Mouse (Mus musculus): ENCODE measurements around the gene Sec31b.

DNA sequence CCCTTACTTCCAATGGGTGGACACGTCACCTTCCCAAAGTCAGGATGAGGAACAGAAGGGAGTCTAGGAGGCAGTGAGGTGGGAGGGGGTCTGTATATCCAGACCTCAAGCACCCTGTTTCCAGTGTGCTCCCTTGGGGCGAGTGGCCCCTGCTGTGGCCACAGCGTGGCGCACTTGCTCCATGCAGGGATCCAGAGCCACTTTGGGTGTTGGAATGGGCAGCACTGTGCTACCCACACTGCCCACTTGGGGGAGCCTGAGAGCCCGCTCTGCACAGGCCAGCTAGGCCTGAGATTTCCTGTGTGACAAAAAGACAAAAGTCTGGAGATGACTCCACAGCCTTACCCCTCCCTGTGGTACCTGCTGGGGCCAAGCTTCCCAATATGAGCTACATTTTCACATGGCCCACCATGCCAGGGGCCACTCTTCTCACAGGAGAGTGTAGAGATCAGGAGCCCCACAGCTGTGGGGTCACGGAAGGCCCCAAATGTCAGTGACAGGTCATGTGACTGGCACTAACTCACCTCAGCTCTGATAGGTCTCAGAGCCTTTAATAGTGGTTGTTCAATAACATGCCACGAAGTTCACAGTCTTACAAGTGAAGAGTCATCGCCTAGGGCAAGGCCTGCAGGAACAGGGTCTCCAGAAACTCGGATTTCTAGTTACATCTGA lies 37.1 kb upstream of the Sec31b start:
- peak; percentile 100 for TF ChIP-seq CTCF (IDR thresholded peaks at IDR 0.05; ENCODE audit: low read depth, low read length)
- TF ChIP-seq TAL1 (conservative IDR thresholded peaks at IDR 0.05; ENCODE audit: low read depth, low read length) = no peak
- TF ChIP-seq GATA1 (IDR thresholded peaks at IDR 0.05; ENCODE audit: borderline replicate concordance, low read length) = no peak
